Mouse (Mus musculus) olfactory bulb, adult 2 months (tissue): Measurements from ENCODE around the gene Vars.

Experiments used
- CTCF ChIP-seq: fragments of 200-500 bp; IDR thresholded peaks from 2 replicates; pipeline ENCODE4 v1.5.1; 2012; ENCODE audit warnings: low read depth, mild to moderate bottlenecking, low read length, moderate library complexity; ENCODE audit not compliant: insufficient read depth
- POLR2A ChIP-seq: fragments of 200-500 bp; IDR thresholded peaks from 2 replicates; pipeline ENCODE4 v1.6.1; 2012; ENCODE audit warnings: mild to moderate bottlenecking, low read depth, low read length, moderate library complexity; ENCODE audit not compliant: insufficient read depth

DNA sequence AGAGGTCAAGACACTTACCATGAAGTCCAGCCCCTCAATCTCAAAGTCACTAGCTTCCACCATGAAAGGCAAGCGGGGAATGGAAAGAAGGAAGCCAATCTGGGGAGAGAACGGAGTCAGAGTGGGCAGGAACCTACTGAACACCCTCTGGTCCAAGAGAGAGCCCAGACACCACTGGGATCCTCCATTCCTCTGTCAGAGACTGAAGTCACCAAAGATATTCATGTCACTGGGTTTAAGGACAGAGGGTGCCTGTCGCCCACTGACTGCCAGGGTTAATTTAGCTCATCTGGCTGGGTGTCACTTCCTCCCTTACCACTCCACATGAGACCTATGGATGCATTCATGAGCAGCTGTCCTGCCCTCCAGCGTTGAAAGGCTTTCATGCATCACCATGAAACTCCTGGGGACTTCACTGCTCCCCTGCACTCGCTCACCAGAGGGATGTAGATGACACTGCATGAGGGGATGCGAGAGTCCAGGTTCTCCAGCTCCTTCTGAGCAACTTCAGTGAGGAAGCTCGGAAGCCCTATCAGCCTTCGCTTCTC, 31.6 kb downstream of the Vars start:
- TF ChIP-seq CTCF, result no peak
- TF ChIP-seq POLR2A, result no peak
